Mouse (Mus musculus) frontal cortex, postnatal 36 days (tissue): ENCODE results near the gene Ppp1r3d.
A peak's percentile ranks its signal among the peaks of the same experiment; 100 is the strongest.

ENCODE experiments used
- DNase-seq, 2 experiments: peaks; one replicate each; pipeline ENCODE4 v3.0.0; 2022; ENCODE audit warnings: low spot score in 2 of 2

Ppp1r3d gene

DNA sequence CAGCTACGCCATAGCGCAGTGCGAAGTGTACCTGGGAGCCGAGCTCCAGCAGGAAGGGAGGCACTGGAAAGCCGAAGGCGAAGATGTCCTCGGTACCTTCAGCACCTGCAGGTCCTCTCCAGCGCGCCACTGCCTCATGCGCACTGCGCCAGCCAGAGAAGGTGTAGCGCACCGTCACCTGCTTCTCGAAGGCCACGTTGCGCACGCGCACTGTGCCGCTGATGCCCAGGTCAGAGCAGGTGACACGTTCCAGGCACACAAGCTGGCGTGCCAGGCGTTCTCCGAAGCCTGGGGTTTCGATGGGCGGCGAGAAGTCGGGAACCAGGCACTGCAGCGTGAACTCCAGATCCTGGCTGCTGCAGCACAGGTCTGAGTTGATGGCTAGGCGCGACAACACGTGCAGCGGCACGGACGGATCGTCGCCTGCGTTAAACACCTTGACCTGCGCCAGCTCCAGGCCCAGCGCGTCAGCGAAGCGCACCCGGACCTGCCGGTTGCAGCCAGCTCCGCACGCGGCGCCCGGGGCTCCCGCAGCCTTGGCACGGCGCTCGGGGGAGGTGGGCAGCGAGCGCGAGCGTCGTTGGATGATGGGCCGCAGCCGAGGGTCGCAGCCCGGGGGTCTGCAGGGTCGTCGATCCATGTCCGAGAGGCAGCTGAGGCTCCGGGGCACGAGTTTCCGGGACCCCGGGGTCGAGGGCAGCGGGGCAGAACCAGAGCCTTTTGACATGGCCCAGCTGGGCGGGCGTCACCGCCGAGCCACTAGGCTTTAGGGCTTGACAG, 601 bp downstream of the Ppp1r3d start:
- DNase-seq: peak; percentile 50 to 67

GRCm38 (mm10) chr2:178413081-178413480, 1.2 kb downstream of the Ppp1r3d start:
- DNase-seq: no peak

DNA sequence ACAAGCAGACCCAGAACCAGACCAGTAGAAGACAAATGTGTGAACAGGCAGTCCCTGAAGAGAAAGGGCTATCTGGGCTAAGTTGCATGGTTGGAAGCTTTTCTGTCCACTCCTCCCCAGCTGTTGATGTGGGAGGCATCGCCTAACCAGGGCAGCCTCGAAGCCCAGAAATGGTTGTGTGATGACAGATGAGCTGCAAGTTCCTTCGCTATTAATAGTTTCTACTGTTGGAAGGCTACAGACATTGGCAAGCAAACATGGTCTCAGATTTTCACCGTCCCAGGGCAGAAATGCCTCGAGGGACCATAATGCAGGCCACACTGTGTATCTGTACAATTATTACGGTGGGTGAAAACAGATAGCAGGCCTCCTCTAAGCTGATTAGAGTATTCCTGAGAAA, 1.7 kb downstream of the Ppp1r3d start:
- DNase-seq: peak in 1 of 2 experiments; percentile 69

DNA sequence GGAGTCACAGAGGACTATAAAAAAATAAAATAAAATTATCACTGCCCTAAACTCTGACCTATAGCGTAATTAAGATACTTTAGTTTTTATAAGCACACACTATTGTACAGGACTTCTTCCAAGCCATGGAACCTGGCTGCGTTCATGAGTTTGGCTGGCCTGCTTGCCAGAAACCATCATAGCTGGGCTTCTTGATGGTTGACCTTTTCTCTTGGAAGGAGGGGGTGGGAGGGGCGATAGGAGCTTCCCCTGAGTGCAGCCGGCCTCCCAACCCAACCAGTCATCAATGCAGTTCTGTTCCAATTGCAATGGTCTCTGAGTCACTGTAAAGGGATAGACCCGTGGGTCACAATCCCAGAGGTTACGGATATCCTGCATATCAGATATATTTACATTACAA, 4.0 kb downstream of the Ppp1r3d start:
- DNase-seq: no peak

DNA sequence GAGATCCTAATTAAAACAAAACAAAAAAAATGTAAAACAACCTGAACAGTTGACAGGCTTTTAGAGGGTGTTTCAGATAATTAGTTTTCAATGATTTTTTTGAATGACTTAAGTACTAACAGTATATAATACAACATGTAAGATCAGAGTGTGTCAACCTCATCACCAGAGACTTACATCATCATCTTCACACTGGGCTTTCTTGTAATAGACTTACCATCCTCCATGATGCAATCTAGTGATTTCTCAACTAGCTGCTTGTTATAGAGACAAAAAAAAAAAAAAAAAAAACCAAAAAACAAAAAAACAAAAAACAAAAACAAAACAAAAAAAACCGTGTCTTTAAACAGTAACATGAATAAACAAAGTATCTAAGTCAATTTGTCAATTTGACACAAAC, 5.2 kb downstream of the Ppp1r3d start:
- no peak for DNase-seq

DNA sequence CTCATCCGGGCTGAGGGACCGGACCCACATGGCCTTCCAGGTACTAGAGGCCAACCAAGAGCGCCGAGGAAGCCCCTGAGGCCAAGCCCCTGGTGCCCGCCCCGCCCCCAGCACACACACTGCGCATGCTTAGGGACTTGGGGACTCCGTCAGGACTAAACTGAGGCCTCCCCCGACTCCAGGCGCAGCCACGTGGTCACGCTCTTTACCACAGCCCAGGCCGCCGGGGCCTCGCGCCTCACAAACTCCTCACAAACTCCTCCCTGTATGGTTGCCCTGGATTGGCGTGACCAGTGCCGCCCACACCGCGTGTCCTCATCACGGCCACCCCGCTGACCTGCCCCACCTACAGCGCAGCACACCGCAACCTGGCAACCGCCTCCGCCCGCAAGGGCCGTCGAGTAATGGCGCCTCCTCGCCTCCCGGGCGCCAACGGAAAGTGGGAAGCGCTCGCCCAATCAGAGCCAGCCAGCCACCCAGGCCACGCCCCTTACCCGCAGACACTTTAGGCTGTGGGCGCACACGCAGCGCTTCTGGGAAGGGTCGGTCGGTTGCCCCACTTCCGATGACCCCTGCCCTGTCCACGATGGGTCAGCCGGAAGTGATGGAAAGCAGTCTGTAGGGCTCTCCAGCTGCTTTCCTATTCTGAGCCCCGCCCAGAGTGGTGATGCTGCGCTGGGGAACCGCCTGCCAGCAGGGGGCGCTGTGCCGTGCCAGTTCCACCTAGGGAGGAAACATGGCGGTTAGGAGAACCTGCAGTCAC, 7.0 kb downstream of the Ppp1r3d start, which contains the start of gene Sycp2:
TSS of gene Sycp2 (minus strand) at position 633 of the 763 bp plus-strand sequence.
- no peak for DNase-seq
